Mouse (Mus musculus) small intestine, adult 2 months (tissue): ENCODE measurements around the gene Olfr1555-ps1. TPM values are rescaled to one million over a fixed set of nuclear protein-coding genes. Genes with fewer than 3 reads are reported as not detected.

Experiments
- H3K27ac ChIP-seq: fragments of 200-500 bp; 2 replicates; pipeline ENCODE4 v1.5.1; 2012; ENCODE audit warnings: low read depth, low read length, control low read depth, inconsistent platforms; ENCODE audit not compliant: insufficient read depth
- H3K27me3 ChIP-seq: fragments of 200-500 bp; 2 replicates; pipeline ENCODE4 v1.6.1; 2012; ENCODE audit warnings: mild to moderate bottlenecking, moderate library complexity, low read length, inconsistent platforms; ENCODE audit not compliant: control insufficient read depth, insufficient read depth
- H3K36me3 ChIP-seq: fragments of 200-500 bp; 2 replicates; pipeline ENCODE4 v1.6.1; 2012; ENCODE audit warnings: mild to moderate bottlenecking, low read length, control low read depth, inconsistent platforms; ENCODE audit not compliant: control insufficient read depth, insufficient read depth
- H3K4me1 ChIP-seq: fragments of 200-500 bp; 2 replicates; pipeline ENCODE4 v1.6.1; 2012; ENCODE audit warnings: low read length, inconsistent platforms, mixed read lengths; ENCODE audit not compliant: control insufficient read depth, insufficient read depth, insufficient read length
- H3K4me3 ChIP-seq: fragments of 200-500 bp; 2 replicates; pipeline ENCODE4 v1.5.1; 2012; ENCODE audit warnings: low read depth, mild to moderate bottlenecking, control low read depth, inconsistent platforms, low read length, moderate library complexity
- CTCF ChIP-seq: fragments of 200-500 bp; IDR thresholded peaks from 2 replicates; pipeline ENCODE4 v1.5.1; 2012; ENCODE audit warnings: low read depth, mild to moderate bottlenecking, control low read depth, inconsistent platforms, low read length, moderate library complexity, mixed read lengths; ENCODE audit not compliant: insufficient replicate concordance, insufficient read length; ENCODE audit errors: extremely low read depth
- POLR2A ChIP-seq: fragments of 200-500 bp; IDR thresholded peaks from 2 replicates; pipeline ENCODE4 v1.6.1; 2012; ENCODE audit warnings: low read depth, mild to moderate bottlenecking, control low read depth, inconsistent platforms, low read length, moderate library complexity
- WGBS: fragments of 180-500 bp; shearing (Covaris S2); methylation state at CpG from one replicate; pipeline ENCODE4 v1.1.7; 2018; 5-methylcytosine and 5-hydroxymethylcytosine counted together
- polyA plus RNA-seq: library from polyadenylated mRNA; depleted of rRNA; stranded (reverse); fragments of >200 nt; gene quantifications from 2 replicates; pipeline ENCODE4 v1.2.3, GENCODE M21; 2012; rRNA removed

The Olfr1555-ps1 gene
- polyA plus RNA-seq, 1 experiment, result not detected

- no peaks in the 10 kb centered on the region for H3K36me3 ChIP-seq
- no peaks in the 10 kb centered on the region for H3K4me1 ChIP-seq
- H3K27ac ChIP-seq, result no peak overlapping the region
- no peak for TF ChIP-seq CTCF
- TF ChIP-seq POLR2A, result no peak
- H3K4me3 ChIP-seq, result no peak overlapping the region
- 89% methylated on average over 3 of the region's 3 CpGs for WGBS
- no peaks in the 10 kb centered on the region for H3K27me3 ChIP-seq
Observed at GRCm38 (mm10) chr19:12116464-12116863, 53.4 kb downstream of the Olfr1555-ps1 start.

- Histone ChIP-seq H3K4me1 (no peaks in the 10 kb centered on the region), H3K27me3 (no peaks in the 10 kb centered on the region), H3K4me3 (no peak within 1 kb of the TSS), H3K36me3 (no peaks in the 10 kb centered on the region), H3K27ac (no peak within 1 kb of the TSS)
- WGBS, result 72% methylated on average over 1 of the region's 1 CpGs
- TF ChIP-seq POLR2A, result no peak
- no peak for TF ChIP-seq CTCF
Observed at GRCm38 (mm10) chr19:12115797-12116196, 54.1 kb downstream of the Olfr1555-ps1 start, which contains the start of gene Olfr1428. TSS of gene Olfr1428 (minus strand) at chr19:12115897.

Other genes with a start within 250 kb of the Olfr1555-ps1 start
- 7.0 and 12.0 TPM in 2 replicates for gene Osbp, start 204.2 kb downstream of the Olfr1555-ps1 start, polyA plus RNA-seq
- not detected in 2 replicates for gene Olfr1423, start 128.8 kb downstream of the Olfr1555-ps1 start, polyA plus RNA-seq
- gene Olfr1424, start 107.4 kb downstream of the Olfr1555-ps1 start, polyA plus RNA-seq, result not detected in 2 replicates
- not detected in 2 replicates for gene Olfr1425, start 92.4 kb downstream of the Olfr1555-ps1 start, polyA plus RNA-seq
- gene Olfr1426, start 78.1 kb downstream of the Olfr1555-ps1 start, polyA plus RNA-seq, result not detected in 2 replicates
- not detected in 2 replicates for gene Olfr1427, start 66.8 kb downstream of the Olfr1555-ps1 start, polyA plus RNA-seq
- not detected in 2 replicates for gene Olfr1428, start 54.2 kb downstream of the Olfr1555-ps1 start, polyA plus RNA-seq
- gene Olfr76, start 46.9 kb downstream of the Olfr1555-ps1 start, polyA plus RNA-seq, result not detected in 2 replicates
- gene Olfr1431, start 30.5 kb upstream of the Olfr1555-ps1 start, polyA plus RNA-seq, result not detected in 2 replicates
- not detected in 2 replicates for gene Olfr1432, start 62.5 kb upstream of the Olfr1555-ps1 start, polyA plus RNA-seq
- gene Olfr262, start 71.5 kb upstream of the Olfr1555-ps1 start, polyA plus RNA-seq, result not detected in 2 replicates
- not detected in 2 replicates for gene Olfr235, start 90.9 kb upstream of the Olfr1555-ps1 start, polyA plus RNA-seq
- gene Olfr1434, start 109.7 kb upstream of the Olfr1555-ps1 start, polyA plus RNA-seq, result not detected in 2 replicates
- not detected in 2 replicates for gene Olfr1436, start 129.0 kb upstream of the Olfr1555-ps1 start, polyA plus RNA-seq
- gene Olfr1437, start 155.0 kb upstream of the Olfr1555-ps1 start, polyA plus RNA-seq, result not detected in 2 replicates
- gene Olfr1438-ps1, start 165.8 kb upstream of the Olfr1555-ps1 start, polyA plus RNA-seq, result not detected in 2 replicates
- gene Olfr1440, start 217.2 kb upstream of the Olfr1555-ps1 start, polyA plus RNA-seq, result not detected in 2 replicates
- gene Olfr1441, start 247.3 kb upstream of the Olfr1555-ps1 start, polyA plus RNA-seq, result not detected in 2 replicates